Mouse (Mus musculus) lung, embryonic 15.5 days (tissue): ENCODE results near the gene Mfap2. TPM values are rescaled to one million over a fixed set of nuclear protein-coding genes. Genes with fewer than 3 reads are reported as not detected.

Experiments
- ATAC-seq: fragments of 200-750 bp; cut with Nextera tagmentation; 2 replicates; pipeline ENCODE4 v1.8.0; 2017; ENCODE audit warnings: moderate number of reproducible peaks, borderline replicate concordance; ENCODE audit not compliant: low FRiP score, low TSS enrichment; ENCODE audit errors: extremely low read depth
- H3K27ac ChIP-seq: fragments of 300-500 bp; sonication (generic); 2 replicates; pipeline ENCODE4 v1.5.1; 2015; ENCODE audit warnings: moderate library complexity, mild to moderate bottlenecking, inconsistent platforms
- H3K27me3 ChIP-seq: fragments of 300-500 bp; sonication (generic); 2 replicates; pipeline ENCODE4 v1.6.1; 2015; ENCODE audit warnings: inconsistent platforms
- H3K36me3 ChIP-seq: fragments of 300-500 bp; sonication (generic); 2 replicates; pipeline ENCODE4 v1.6.1; 2015; ENCODE audit warnings: inconsistent platforms
- H3K4me1 ChIP-seq: fragments of 300-500 bp; sonication (generic); 2 replicates; pipeline ENCODE4 v1.6.1; 2015; ENCODE audit warnings: inconsistent platforms
- H3K4me2 ChIP-seq: fragments of 300-500 bp; sonication (generic); 2 replicates; pipeline ENCODE4 v1.6.1; 2015; ENCODE audit warnings: inconsistent platforms, mild to moderate bottlenecking, moderate library complexity
- H3K4me3 ChIP-seq: fragments of 300-500 bp; sonication (generic); 2 replicates; pipeline ENCODE4 v1.5.1; 2015; ENCODE audit warnings: mild to moderate bottlenecking, inconsistent platforms
- H3K9ac ChIP-seq: fragments of 300-500 bp; sonication (generic); 2 replicates; pipeline ENCODE4 v1.6.1; 2015; ENCODE audit warnings: inconsistent platforms
- H3K9me3 ChIP-seq: fragments of 300-500 bp; sonication (generic); 2 replicates; pipeline ENCODE4 v1.6.1; 2016; ENCODE audit warnings: inconsistent platforms
- WGBS: fragments of 180-500 bp; shearing (Covaris S2); methylation state at CpG from one replicate; pipeline ENCODE4 v1.1.7; 2015; 5-methylcytosine and 5-hydroxymethylcytosine counted together
- polyA plus RNA-seq: library from polyadenylated mRNA; unstranded; fragments of >200 nt; fragmentation: Nextera tagmentation; extraction: Ambion mirVana; gene quantifications from 2 replicates; pipeline ENCODE4 v1.2.1, GENCODE M21; 2015

The Mfap2 gene
- polyA plus RNA-seq, 1 experiment from 2014 or later: 496 TPM

DNA sequence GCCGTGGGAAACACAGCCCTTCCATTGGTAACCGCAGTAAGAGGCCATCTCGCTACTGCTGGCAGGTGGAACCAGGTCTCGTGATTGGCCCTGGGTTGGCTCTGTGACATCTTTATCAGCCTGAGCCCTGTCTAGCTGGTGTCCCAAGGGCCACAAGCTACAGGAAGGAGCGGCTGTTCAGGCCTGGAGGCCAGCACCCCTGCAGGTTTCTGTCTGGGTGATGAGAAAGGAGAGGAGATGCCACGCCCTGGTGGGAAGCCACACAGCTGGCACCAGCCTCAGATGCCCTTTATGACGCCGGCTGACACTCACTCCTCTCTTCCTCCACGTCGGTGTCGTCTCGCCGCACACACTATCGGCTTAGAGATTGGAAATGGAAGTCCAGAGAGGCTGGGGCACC, 20.8 kb upstream of the Mfap2 start:
- ATAC-seq: no peak
- WGBS: 91% methylated on average over 14 of the region's 14 CpGs
- H3K4me1 ChIP-seq: peaks cover 19% of the 10 kb centered on the region
- no peak overlapping the region for H3K9ac ChIP-seq
- peaks cover 10% of the 10 kb centered on the region for H3K36me3 ChIP-seq
- no peak overlapping the region for H3K4me2 ChIP-seq
- H3K9me3 ChIP-seq: no peaks in the 10 kb centered on the region
- H3K27ac ChIP-seq: no peak overlapping the region
- no peak overlapping the region for H3K4me3 ChIP-seq
- no peaks in the 10 kb centered on the region for H3K27me3 ChIP-seq

DNA sequence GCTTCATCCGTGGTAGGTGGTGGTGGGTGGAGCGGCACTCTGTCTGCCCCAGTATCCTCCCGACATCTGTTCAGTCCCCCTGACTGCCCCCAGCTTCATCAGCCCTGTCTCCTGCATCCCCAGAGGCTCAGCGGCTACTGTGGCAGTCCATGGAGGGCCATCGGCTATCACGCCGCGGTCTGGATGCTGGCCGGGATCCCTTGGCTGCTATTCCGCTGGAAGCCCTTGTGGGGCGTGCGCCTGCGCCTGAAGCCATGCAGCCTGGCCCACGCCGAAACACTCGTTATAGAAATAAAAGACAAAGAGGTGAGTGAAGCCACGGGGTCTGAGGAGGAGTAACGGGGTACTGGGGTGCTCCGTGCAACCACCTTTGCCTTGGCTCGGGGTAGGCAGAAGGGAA, 18.0 kb upstream of the Mfap2 start:
- Histone ChIP-seq H3K4me2 (no peak overlapping the region), H3K36me3 (peaks cover 35% of the 10 kb centered on the region), H3K4me1 (peaks cover 11% of the 10 kb centered on the region), H3K27ac (no peak overlapping the region), H3K4me3 (no peak overlapping the region), H3K27me3 (no peaks in the 10 kb centered on the region), H3K9ac (no peak overlapping the region), H3K9me3 (no peaks in the 10 kb centered on the region)
- 89% methylated on average over 20 of the region's 20 CpGs for WGBS
- no peak for ATAC-seq

DNA sequence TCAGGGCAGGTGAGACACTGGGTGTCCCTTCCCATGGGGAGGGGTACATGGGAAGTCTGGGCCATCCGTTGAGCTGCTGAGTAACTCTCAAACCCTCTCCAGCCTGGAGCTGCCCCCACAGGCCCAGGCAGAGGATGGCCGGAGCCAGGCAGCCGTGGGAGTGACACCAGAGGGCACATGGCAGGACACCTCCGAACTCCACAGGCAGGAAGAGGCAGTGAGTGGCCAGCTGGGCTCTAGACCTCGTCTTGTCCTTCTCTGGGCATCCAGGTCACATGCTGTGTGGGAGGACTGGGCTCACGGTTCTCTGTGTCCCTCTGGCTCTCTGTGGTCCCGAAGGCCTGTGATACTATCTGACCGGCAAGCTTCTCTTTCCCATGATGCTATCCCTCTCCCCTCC, 16.4 kb upstream of the Mfap2 start:
- H3K4me1 ChIP-seq: 0 out of 2 replicates have a peak, but pooled peaks cover 2% of the 10 kb centered on the region
- H3K27me3 ChIP-seq: no peaks in the 10 kb centered on the region
- H3K27ac ChIP-seq: no peak overlapping the region
- WGBS: 77% methylated on average over 8 of the region's 8 CpGs
- no peak for ATAC-seq
- no peak overlapping the region for H3K9ac ChIP-seq
- H3K9me3 ChIP-seq: no peaks in the 10 kb centered on the region
- no peak overlapping the region for H3K4me2 ChIP-seq
- H3K36me3 ChIP-seq: peaks cover 48% of the 10 kb centered on the region
- H3K4me3 ChIP-seq: no peak overlapping the region

DNA sequence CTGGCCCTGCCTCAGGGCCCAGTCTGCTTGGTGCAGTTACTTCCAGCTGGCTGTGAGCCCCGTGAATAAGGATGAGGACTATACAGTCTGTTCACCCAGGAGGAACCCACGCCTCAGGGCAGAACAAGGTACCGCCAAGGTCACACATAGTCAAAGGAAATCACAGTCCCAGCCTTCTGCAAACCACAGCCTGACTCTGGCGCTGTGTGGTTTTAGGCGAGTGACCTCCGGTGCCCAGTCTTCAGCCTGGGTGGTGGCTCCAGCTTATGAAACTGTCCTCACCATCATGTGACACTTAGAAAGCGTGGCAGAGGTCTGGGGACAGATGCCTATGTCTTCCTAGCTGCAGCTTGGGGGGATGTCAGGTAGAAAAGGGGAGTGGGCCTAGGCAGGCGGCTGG, 14.4 kb upstream of the Mfap2 start:
- Histone ChIP-seq H3K4me2 (no peak overlapping the region), H3K27ac (no peak overlapping the region), H3K9me3 (no peaks in the 10 kb centered on the region), H3K27me3 (no peaks in the 10 kb centered on the region), H3K36me3 (peaks cover 59% of the 10 kb centered on the region), H3K4me1 (no peaks in the 10 kb centered on the region), H3K4me3 (no peak overlapping the region), H3K9ac (no peak overlapping the region)
- no peak for ATAC-seq
- WGBS: 88% methylated on average over 8 of the region's 8 CpGs

DNA sequence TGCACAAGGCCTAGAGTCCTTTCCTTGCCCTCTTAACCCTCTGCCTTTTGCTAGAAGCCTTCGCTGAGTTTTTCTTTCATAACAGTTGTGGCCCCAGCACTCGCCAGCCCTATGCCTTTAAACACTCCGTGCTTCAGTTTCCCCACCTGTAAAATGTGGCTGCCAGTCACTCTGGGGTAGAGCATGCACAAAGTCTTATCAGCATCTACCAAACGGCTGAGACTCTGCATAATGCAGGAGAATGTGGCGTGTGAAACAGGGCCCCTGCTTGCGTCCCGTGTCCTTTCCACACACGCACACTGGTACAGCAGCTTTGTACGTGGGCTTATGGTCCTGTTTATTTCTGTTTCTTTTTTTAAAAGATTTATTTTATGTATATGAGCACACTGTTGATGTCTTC, 13.4 kb upstream of the Mfap2 start:
- Histone ChIP-seq H3K9me3 (no peaks in the 10 kb centered on the region), H3K9ac (no peak overlapping the region), H3K4me2 (no peak overlapping the region), H3K27ac (no peak overlapping the region), H3K36me3 (peaks cover 65% of the 10 kb centered on the region), H3K27me3 (no peaks in the 10 kb centered on the region), H3K4me1 (no peaks in the 10 kb centered on the region), H3K4me3 (no peak overlapping the region)
- WGBS: 93% methylated on average over 9 of the region's 9 CpGs
- ATAC-seq: no peak

DNA sequence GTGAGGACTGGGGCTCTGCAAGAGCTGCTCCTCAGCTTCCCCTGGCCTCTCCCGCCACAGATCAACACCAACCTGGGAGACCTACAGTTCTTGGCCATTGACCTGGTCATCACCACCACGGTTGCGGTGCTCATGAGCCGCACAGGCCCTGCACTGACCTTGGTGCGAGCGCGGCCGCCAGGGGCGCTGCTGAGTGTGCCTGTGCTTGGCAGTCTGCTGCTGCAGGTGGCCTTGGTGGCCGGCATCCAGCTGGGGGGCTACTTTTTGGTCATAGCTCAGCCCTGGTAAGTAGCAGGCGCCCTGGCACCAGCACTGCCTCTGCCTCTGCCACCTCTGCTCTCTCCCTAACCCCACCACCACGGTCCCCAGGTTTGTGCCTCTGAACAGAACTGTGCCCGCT, 4.2 kb upstream of the Mfap2 start:
- peaks cover 6% of the 10 kb centered on the region; the same call in 1 of the 2 replicates for H3K4me1 ChIP-seq
- H3K27ac ChIP-seq: no peak overlapping the region
- no peak for ATAC-seq
- no peak overlapping the region for H3K4me3 ChIP-seq
- H3K36me3 ChIP-seq: peaks cover 46% of the 10 kb centered on the region
- no peaks in the 10 kb centered on the region for H3K27me3 ChIP-seq
- 74% methylated on average over 13 of the region's 13 CpGs for WGBS
- no peak overlapping the region for H3K9ac ChIP-seq
- H3K4me2 ChIP-seq: no peak overlapping the region
- no peaks in the 10 kb centered on the region for H3K9me3 ChIP-seq

DNA sequence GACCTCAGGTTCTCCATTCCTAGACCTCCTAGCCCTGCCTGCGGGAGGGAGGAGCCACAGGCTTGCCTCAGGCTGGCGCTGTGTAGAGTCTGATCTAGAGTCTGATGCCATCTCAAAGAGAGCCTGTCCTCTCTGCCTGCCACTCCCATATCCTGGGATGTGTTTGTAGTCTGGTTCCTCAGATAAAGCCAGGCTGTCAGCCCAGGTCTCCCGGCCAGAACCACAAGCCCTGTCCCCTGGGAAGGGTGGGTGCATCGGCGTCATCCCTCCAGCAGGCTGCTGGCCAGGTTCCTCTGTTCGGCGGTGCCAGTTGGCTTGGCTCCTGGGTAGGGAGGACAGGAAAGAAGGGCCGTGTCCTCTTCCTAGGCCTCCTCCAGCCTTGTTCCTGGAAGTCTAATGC, 2.2 kb upstream of the Mfap2 start:
- H3K27me3 ChIP-seq: no peaks in the 10 kb centered on the region
- ATAC-seq: no peak
- H3K4me1 ChIP-seq: peaks cover 24% of the 10 kb centered on the region
- H3K4me3 ChIP-seq: no peak overlapping the region
- H3K9ac ChIP-seq: no peak overlapping the region
- 78% methylated on average over 8 of the region's 8 CpGs for WGBS
- H3K4me2 ChIP-seq: no peak overlapping the region
- H3K27ac ChIP-seq: no peak overlapping the region
- no peaks in the 10 kb centered on the region for H3K9me3 ChIP-seq
- peaks cover 34% of the 10 kb centered on the region for H3K36me3 ChIP-seq

DNA sequence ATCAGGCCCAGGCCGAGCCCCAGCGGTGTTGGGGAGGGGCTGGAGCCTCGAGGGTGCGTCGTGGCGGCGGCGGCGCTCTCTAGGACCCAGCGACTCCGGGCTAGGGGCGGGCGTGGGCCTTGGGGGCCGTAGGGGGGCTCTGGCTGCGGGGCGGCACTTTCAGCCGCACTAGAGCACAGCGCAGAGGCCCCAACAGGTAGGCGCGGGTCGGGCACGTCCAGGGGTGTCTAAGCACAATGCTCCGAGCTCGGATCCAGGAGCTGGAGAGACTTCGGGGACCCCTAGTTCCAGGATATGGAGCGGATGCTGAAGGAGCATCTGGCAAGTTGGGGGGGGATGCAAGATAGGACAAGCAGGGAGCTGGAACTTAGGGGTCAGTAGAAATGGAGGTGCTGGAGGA, 308 bp downstream of the Mfap2 start:
- H3K9ac ChIP-seq: peak overlapping the region; percentile 64
- peaks cover 38% of the 10 kb centered on the region for H3K36me3 ChIP-seq
- WGBS: 0% methylated on average over 26 of the region's 26 CpGs
- peak overlapping the region; percentile 91 for H3K27ac ChIP-seq
- peaks cover 35% of the 10 kb centered on the region for H3K4me1 ChIP-seq
- peak overlapping the region; percentile 72 for H3K4me2 ChIP-seq
- peak overlapping the region; percentile 60 for H3K4me3 ChIP-seq
- H3K27me3 ChIP-seq: no peaks in the 10 kb centered on the region
- peak; percentile 80 for ATAC-seq
- no peaks in the 10 kb centered on the region for H3K9me3 ChIP-seq

DNA sequence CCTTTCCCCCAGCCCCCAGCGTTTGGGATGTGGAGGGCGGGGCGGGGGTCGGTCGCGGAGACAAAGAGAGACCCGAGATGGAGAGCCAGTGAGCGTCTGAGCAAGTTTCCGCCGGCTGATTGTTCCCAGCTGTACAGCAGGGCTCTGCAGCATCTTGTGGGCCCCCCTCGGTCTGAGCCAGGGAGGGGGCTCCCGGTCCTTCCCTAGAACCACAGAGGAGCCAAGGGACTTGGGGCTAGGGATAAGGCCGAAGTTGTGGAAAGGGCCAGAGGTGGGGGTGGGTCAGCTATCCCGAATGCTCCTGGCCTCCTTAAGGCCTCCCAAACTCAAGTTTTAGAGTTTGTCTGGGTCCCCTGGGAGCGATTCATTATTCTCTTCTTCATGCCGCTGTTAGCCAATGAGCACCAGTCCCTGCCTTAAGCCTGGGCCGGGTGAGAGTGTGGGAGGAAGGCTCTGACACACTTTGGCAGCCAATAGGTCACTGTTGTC, 767 bp downstream of the Mfap2 start:
- Histone ChIP-seq H3K4me2 (peak overlapping the region; percentile 72), H3K9ac (peak overlapping the region; percentile 64), H3K36me3 (peaks cover 38% of the 10 kb centered on the region), H3K4me3 (peak overlapping the region; percentile 60), H3K27ac (peak overlapping the region; percentile 91), H3K4me1 (peaks cover 39% of the 10 kb centered on the region), H3K9me3 (no peaks in the 10 kb centered on the region), H3K27me3 (no peaks in the 10 kb centered on the region)
- under 1% methylated on average over 17 of the region's 17 CpGs for WGBS
- peak; percentile 53; the same call in 1 of the 2 replicates for ATAC-seq

DNA sequence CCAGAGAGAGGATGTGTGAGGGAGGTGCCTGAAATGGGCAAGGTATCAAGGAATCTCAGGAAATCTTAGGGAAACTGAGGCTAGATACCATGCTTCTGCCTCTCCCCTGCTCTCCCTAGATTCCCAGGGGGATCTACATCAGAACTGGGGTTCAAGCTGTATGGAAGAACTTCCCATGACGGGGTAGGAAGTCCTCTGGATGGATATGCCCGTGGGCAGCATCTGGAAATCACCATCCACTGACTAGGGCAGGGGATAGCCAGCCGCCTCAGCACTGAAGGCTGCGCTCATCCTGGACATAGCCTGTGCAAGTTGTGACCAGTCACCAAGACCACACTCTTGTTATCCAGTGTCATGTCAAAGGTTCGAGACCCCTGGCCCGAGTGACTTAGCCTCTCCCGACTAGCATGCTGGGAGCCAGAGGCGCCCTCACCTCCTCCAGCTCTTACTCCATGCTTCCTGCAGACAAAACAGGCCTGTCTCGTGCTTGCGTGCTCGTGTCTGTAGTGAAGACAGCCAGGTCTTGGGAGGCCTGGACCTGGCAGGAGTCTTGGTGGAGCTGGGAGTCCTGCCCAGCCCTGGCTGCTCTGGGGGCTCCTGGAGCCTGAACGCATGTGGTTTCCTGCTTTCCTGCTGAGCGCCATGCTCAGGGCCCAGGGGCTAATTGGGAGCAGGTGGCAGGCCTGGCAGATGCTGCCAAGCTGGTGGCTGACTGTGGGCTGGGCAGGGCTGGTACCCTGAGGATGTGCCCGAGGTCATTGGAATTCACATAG, 1.5 kb downstream of the Mfap2 start:
- Histone ChIP-seq H3K4me3 (peak overlapping the region; percentile 60), H3K27me3 (no peaks in the 10 kb centered on the region), H3K4me1 (peaks cover 41% of the 10 kb centered on the region), H3K27ac (peak overlapping the region; percentile 91), H3K9ac (peak overlapping the region; percentile 64), H3K36me3 (peaks cover 35% of the 10 kb centered on the region), H3K4me2 (peak overlapping the region; percentile 72), H3K9me3 (no peaks in the 10 kb centered on the region)
- WGBS: 39% methylated on average over 14 of the region's 14 CpGs
- no peak for ATAC-seq

DNA sequence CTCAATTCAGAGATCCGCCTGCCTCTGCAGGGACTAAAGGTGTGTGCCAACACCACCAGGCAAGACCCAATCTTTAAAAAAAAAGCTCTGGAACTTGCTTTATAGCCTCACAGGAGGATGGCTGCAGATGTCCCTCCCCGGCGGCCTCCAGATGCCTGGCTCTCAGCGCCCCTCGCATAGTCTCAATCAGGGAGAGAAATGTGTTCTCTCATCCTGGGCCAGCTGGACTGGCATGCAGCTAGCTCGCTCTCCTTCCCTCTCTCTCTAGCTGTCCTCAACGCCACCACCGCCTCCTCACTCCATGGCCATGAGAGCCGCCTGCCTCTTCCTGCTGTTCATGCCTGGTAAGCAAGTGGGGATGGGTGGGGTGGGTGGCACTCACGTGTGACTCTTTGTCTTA, 2.3 kb downstream of the Mfap2 start:
- no peak overlapping the region for H3K27ac ChIP-seq
- peak overlapping the region; percentile 72 for H3K4me2 ChIP-seq
- H3K36me3 ChIP-seq: peaks cover 30% of the 10 kb centered on the region
- no peaks in the 10 kb centered on the region for H3K9me3 ChIP-seq
- no peak overlapping the region for H3K4me3 ChIP-seq
- ATAC-seq: no peak
- no peaks in the 10 kb centered on the region for H3K27me3 ChIP-seq
- H3K9ac ChIP-seq: no peak overlapping the region
- 74% methylated on average over 10 of the region's 10 CpGs for WGBS
- H3K4me1 ChIP-seq: peaks cover 41% of the 10 kb centered on the region

DNA sequence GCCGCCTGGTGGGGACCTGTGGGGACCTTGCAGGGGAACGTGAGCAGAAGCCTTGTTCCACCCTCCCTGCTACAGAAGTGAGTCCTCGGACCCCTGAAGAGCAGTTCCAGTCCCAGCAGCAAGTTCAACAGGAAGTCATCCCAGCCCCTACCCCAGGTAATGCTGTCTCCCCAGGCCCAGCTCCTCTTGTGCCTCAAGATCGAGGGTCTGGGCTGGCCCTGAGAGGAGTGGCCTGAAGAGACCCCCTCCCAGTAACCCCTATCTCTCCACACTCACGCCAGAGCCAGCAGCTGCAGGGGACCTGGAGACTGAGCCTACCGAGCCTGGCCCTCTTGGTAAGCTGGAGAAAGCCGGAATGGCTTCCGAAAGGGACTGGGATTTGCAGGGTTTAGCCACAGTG, 3.9 kb downstream of the Mfap2 start:
- 66% methylated on average over 8 of the region's 8 CpGs for WGBS
- H3K9ac ChIP-seq: no peak overlapping the region
- H3K27ac ChIP-seq: no peak overlapping the region
- H3K4me1 ChIP-seq: peaks cover 44% of the 10 kb centered on the region
- no peaks in the 10 kb centered on the region for H3K27me3 ChIP-seq
- peaks cover 28% of the 10 kb centered on the region for H3K36me3 ChIP-seq
- H3K4me3 ChIP-seq: no peak overlapping the region
- H3K9me3 ChIP-seq: no peaks in the 10 kb centered on the region
- H3K4me2 ChIP-seq: no peak overlapping the region
- no peak for ATAC-seq
